Mouse (Mus musculus): Measurements from ENCODE around the gene Atp6v1e2. TPM values are rescaled to one million over a fixed set of nuclear protein-coding genes. Genes with fewer than 3 reads are reported as not detected.

The Atp6v1e2 gene
- total and polyA plus RNA-seq, 3 experiments = not detected

GRCm38 (mm10) chr17:86964041-86964440 is 16.3 kb upstream of the Atp6v1e2 start:
- H3K27ac ChIP-seq (ENCODE audit: insufficient read depth, low read depth) = peak overlapping the region; percentile 54
- TF ChIP-seq MYC (IDR thresholded peaks at IDR 0.05; ENCODE audit: low read depth, low read length) (no peak), SIN3A (IDR thresholded peaks at IDR 0.05; ENCODE audit: low read length) (peak; percentile 38; the same call in 1 of the 2 replicates), TCF12 (IDR thresholded peaks at IDR 0.05; ENCODE audit: low read depth, low read length) (peak; percentile 24; the same call in 1 of the 2 replicates), USF1 (IDR thresholded peaks at IDR 0.05; ENCODE audit: low read depth, low read length) (no peak), RCOR1 (conservative IDR thresholded peaks at IDR 0.05; ENCODE audit: low read depth, low read length) (no peak), MXI1 (IDR thresholded peaks at IDR 0.05; ENCODE audit: low read depth, low read length) (peak; percentile 57), MAFK (IDR thresholded peaks at IDR 0.05; ENCODE audit: insufficient replicate concordance, low read length) (no peak)
- in situ Hi-C loops (cut with MboI; ENCODE audit: low pct_ligation_motif_present, low pct_unique_long_range_greater_than_20kb, low sequenced_read_pairs) = no loop called here

GRCm38 (mm10) chr17:86963586-86963902 is 15.8 kb upstream of the Atp6v1e2 start:
- H3K36me3 ChIP-seq (replicated peaks in 1 of 2; ENCODE audit: control insufficient read depth in 1 of 2, insufficient read depth in 1 of 2, low read length in 1 of 2) = peaks cover 5 to 29% of the 10 kb centered on the region in 2 experiments
- in situ Hi-C loops (cut with MboI; ENCODE audit: low pct_ligation_motif_present, low pct_unique_long_range_greater_than_20kb, low sequenced_read_pairs) (no loop called here), dilution Hi-C loops (cut with MboI; ENCODE audit: extremely low pct_ligation_motif_present, extremely low pct_unique_long_range_greater_than_20kb, low sequenced_read_pairs) (no loop called here)
- H3K4me1 ChIP-seq (ENCODE audit: control insufficient read depth in 1 of 2, insufficient read depth in 2 of 2) = peaks cover 33 to 72% of the 10 kb centered on the region in 2 experiments
- DNase-seq (ENCODE audit: extremely low read depth) = no peak
- peaks cover 17% of the 10 kb centered on the region for H3K79me2 ChIP-seq (replicated peaks; ENCODE audit: control insufficient read depth, extremely low read depth, insufficient read depth, poor library complexity, severe bottlenecking)
- H3K4me2 ChIP-seq (ENCODE audit: insufficient read depth, low read depth, poor library complexity, severe bottlenecking) = peak overlapping the region; percentile 67; the same call in 1 of the 2 replicates
- H3K4me3 ChIP-seq (replicated peaks in 1 of 3; ENCODE audit: low read depth in 2 of 3, low read length in 2 of 3, poor library complexity in 1 of 3) = peak overlapping the region; percentile 88 to 91 (median 90)
- H3K27me3 ChIP-seq (replicated peaks) = no peaks in the 10 kb centered on the region
- H3K9me3 ChIP-seq (replicated peaks; ENCODE audit: low read length) = no peaks in the 10 kb centered on the region
- peak overlapping the region; percentile 53 for H3K27ac ChIP-seq (ENCODE audit: insufficient read depth, low read depth)
- H3K9ac ChIP-seq (ENCODE audit: insufficient read depth, low read depth) = peak overlapping the region; percentile 98
- TF ChIP-seq USF2 (conservative IDR thresholded peaks at IDR 0.05; ENCODE audit: low read depth, low read length) = no peak
- no peak for TF ChIP-seq ZKSCAN1 (IDR thresholded peaks at IDR 0.05; ENCODE audit: borderline replicate concordance, low read depth, low read length)
- TF ChIP-seq SIN3A (IDR thresholded peaks at IDR 0.05; ENCODE audit: low read length) = no peak
- TF ChIP-seq RAD21 (IDR thresholded peaks at IDR 0.05; ENCODE audit: low read depth, low read length) = no peak
- TF ChIP-seq GABPA (IDR thresholded peaks at IDR 0.05; ENCODE audit: insufficient replicate concordance, low read depth, low read length) = no peak
- no peak for TF ChIP-seq CHD2 (IDR thresholded peaks at IDR 0.05; ENCODE audit: low read length)
- no peak for TF ChIP-seq TCF12 (IDR thresholded peaks at IDR 0.05; ENCODE audit: low read depth, low read length)
- TF ChIP-seq IRF4 (IDR thresholded peaks at IDR 0.05; ENCODE audit: low read depth, low read length) = no peak
- no peak for TF ChIP-seq ZNF384 (IDR thresholded peaks at IDR 0.05; ENCODE audit: low read depth, low read length)
- no peak for TF ChIP-seq MAZ (IDR thresholded peaks at IDR 0.05; ENCODE audit: low read depth, low read length)
- no peak for TF ChIP-seq EP300 (IDR thresholded peaks at IDR 0.05; ENCODE audit: low read length)
- no peak for TF ChIP-seq KAT2A (IDR thresholded peaks at IDR 0.05; ENCODE audit: insufficient replicate concordance, low read length)
- no peak for TF ChIP-seq TBP (conservative IDR thresholded peaks at IDR 0.05; ENCODE audit: low read depth, low read length)
- no peak for TF ChIP-seq POLR2AphosphoS2 (IDR thresholded peaks at IDR 0.05; ENCODE audit: low read depth, low read length)
- no peak for TF ChIP-seq MYC (IDR thresholded peaks at IDR 0.05; ENCODE audit: low read depth, low read length)
- no peak for TF ChIP-seq MAX (IDR thresholded peaks at IDR 0.05; ENCODE audit: low read length)

More at GRCm38 (mm10) chr17:86964041-86964440, 16.3 kb upstream of the Atp6v1e2 start:
- dilution Hi-C loops (cut with MboI; ENCODE audit: extremely low pct_ligation_motif_present, extremely low pct_unique_long_range_greater_than_20kb, low sequenced_read_pairs) = no loop called here
- DNase-seq (ENCODE audit: extremely low read depth) = no peak
- H3K4me3 ChIP-seq (replicated peaks in 1 of 3; ENCODE audit: low read depth in 2 of 3, low read length in 2 of 3, poor library complexity in 1 of 3) = peak overlapping the region; percentile 88 to 91 (median 90)
- no peaks in the 10 kb centered on the region for H3K9me3 ChIP-seq (replicated peaks; ENCODE audit: low read length)
- peak overlapping the region; percentile 98 for H3K9ac ChIP-seq (ENCODE audit: insufficient read depth, low read depth)
- H3K27me3 ChIP-seq (replicated peaks) = no peaks in the 10 kb centered on the region
- peak overlapping the region; percentile 67 for H3K4me2 ChIP-seq (ENCODE audit: insufficient read depth, low read depth, poor library complexity, severe bottlenecking)
- H3K36me3 ChIP-seq (replicated peaks in 1 of 2; ENCODE audit: control insufficient read depth in 1 of 2, insufficient read depth in 1 of 2, low read length in 1 of 2) = peaks cover 5 to 32% of the 10 kb centered on the region in 2 experiments
- peaks cover 36 to 72% of the 10 kb centered on the region in 2 experiments for H3K4me1 ChIP-seq (ENCODE audit: control insufficient read depth in 1 of 2, insufficient read depth in 2 of 2)
- peaks cover 17% of the 10 kb centered on the region for H3K79me2 ChIP-seq (replicated peaks; ENCODE audit: control insufficient read depth, extremely low read depth, insufficient read depth, poor library complexity, severe bottlenecking)
